In genomic region chr5:33781964-33782344, GRCm38 (mm10) we compare ENCODE assay signal across 8 mouse cellular contexts. TPM values are rescaled to one million over a fixed set of nuclear protein-coding genes. Genes with fewer than 3 reads are reported as not detected.
A peak's percentile ranks its signal among the peaks of the same experiment; 100 is the strongest.
DNase-seq lines count a peak whose midpoint lies in the region; ATAC-seq and TF ChIP-seq lines count a peak whose summit lies in the region.

No protein-coding gene starts in this region.

- H3K36me3 ChIP-seq in kidney, embryonic 15.5 days: peaks cover 16% of the 10 kb centered on the region
- H3K36me3 ChIP-seq in forebrain, embryonic 12.5 days (replicated peaks): peaks cover 10% of the 10 kb centered on the region
- H3K36me3 ChIP-seq in liver, embryonic 12.5 days: peaks cover 16% of the 10 kb centered on the region

- DNase-seq in kidney, postnatal 4 days: no peak
- DNase-seq in Patski (ENCODE audit: low read depth, low spot score): no peak
- no peak for DNase-seq in cerebellum, adult 8-10 months
- no peak for DNase-seq in adrenal gland, postnatal 4 days (ENCODE audit: low spot score in 2 of 2)

- no peaks in the 10 kb centered on the region for H3K9me3 ChIP-seq in kidney, embryonic 15.5 days (replicated peaks)
- no peaks in the 10 kb centered on the region for H3K9me3 ChIP-seq in forebrain, embryonic 12.5 days
- no peaks in the 10 kb centered on the region for H3K9me3 ChIP-seq in liver, embryonic 12.5 days (replicated peaks)

- peak overlapping the region; percentile 99 for H3K4me3 ChIP-seq in kidney, embryonic 15.5 days (replicated peaks)
- peak overlapping the region; percentile 86 for H3K4me3 ChIP-seq in forebrain, embryonic 12.5 days (replicated peaks)
- H3K4me3 ChIP-seq in liver, embryonic 12.5 days: peak overlapping the region; percentile 87

- CTCF ChIA-PET in Patski (lab: Charles Lee): no interaction called here

- WGBS in kidney, embryonic 15.5 days: 5% methylated on average over 11 of the region's 11 CpGs
- WGBS in forebrain, embryonic 12.5 days: 6% methylated on average over 11 of the region's 11 CpGs
- 3% methylated on average over 11 of the region's 11 CpGs for WGBS in liver, embryonic 12.5 days (ENCODE audit: insufficient replicate concordance)

- in situ Hi-C loops in Patski (cut with MboI; ENCODE audit: low pct_unique_long_range_greater_than_20kb): loop anchor here (5.0 kb wide), 1 partner anchor 35 kb away; no protein-coding TSS in a partner anchor

- no peaks in the 10 kb centered on the region for H3K27me3 ChIP-seq in kidney, embryonic 15.5 days
- no peaks in the 10 kb centered on the region for H3K27me3 ChIP-seq in Patski
- no peaks in the 10 kb centered on the region for H3K27me3 ChIP-seq in forebrain, embryonic 12.5 days
- H3K27me3 ChIP-seq in liver, embryonic 12.5 days (replicated peaks): no peaks in the 10 kb centered on the region

- H3K27ac ChIP-seq in kidney, embryonic 15.5 days: peak overlapping the region; percentile 91
- peak overlapping the region; percentile 91 for H3K27ac ChIP-seq in forebrain, embryonic 12.5 days
- peak overlapping the region; percentile 76 for H3K27ac ChIP-seq in liver, embryonic 12.5 days

- POLR2A ChIA-PET in Patski (lab: Charles Lee): interaction anchor here (1.1 kb wide), 2 partner anchors 10 to 18 kb away, joined by 3 to 5 read pairs; no protein-coding TSS in a partner anchor

- ATAC-seq in kidney, embryonic 15.5 days (replicated peaks; ENCODE audit: low FRiP score): no peak
- peak; percentile 2 for ATAC-seq in Patski
- ATAC-seq in forebrain, embryonic 12.5 days (ENCODE audit: low FRiP score): peak; percentile 7
- peak; percentile 13 for ATAC-seq in liver, embryonic 12.5 days
- no peak for ATAC-seq in activated CD4-positive, CD25-positive, alpha-beta regulatory T cell, adult 4 months

- TF ChIP-seq CTCF in Patski (IDR thresholded peaks at IDR 0.05): no peak

- peaks cover 14% of the 10 kb centered on the region for H3K4me1 ChIP-seq in kidney, embryonic 15.5 days
- H3K4me1 ChIP-seq in forebrain, embryonic 12.5 days: peaks cover 23% of the 10 kb centered on the region
- H3K4me1 ChIP-seq in liver, embryonic 12.5 days: peaks cover 39% of the 10 kb centered on the region

- peak overlapping the region; percentile 90 for H3K9ac ChIP-seq in kidney, embryonic 15.5 days
- H3K9ac ChIP-seq in forebrain, embryonic 12.5 days: peak overlapping the region; percentile 78
- peak overlapping the region; percentile 84 for H3K9ac ChIP-seq in liver, embryonic 12.5 days

- H3K4me2 ChIP-seq in kidney, embryonic 15.5 days: peak overlapping the region; percentile 68
- H3K4me2 ChIP-seq in forebrain, embryonic 12.5 days: peak overlapping the region; percentile 91
- peak overlapping the region; percentile 81 for H3K4me2 ChIP-seq in liver, embryonic 12.5 days

RNA-seq across cellular contexts. Expression of gene Letm1, which starts 0.7 kb away (rescaled TPM):
- polyA plus RNA-seq in kidney, embryonic 15.5 days (2015; fragmentation: Nextera tagmentation; extraction: Ambion mirVana): 45.7 and 48.4 TPM in 2 replicates
- polyA plus RNA-seq in Patski (2021): 64.9 TPM
- polyA plus RNA-seq in forebrain, embryonic 12.5 days (2016; fragmentation: Nextera tagmentation; extraction: Ambion mirVana): 52.5 and 58.5 TPM in 2 replicates
- 40.9 and 41.7 TPM in 2 replicates for polyA plus RNA-seq in liver, embryonic 12.5 days (2016; fragmentation: Nextera tagmentation; extraction: Ambion mirVana)
- 10 to 100 TPM; 18.0 to 22.2 TPM for polyA plus RNA-seq in activated CD4-positive, CD25-positive, alpha-beta regulatory T cell, adult 4 months (2017; shearing (Covaris generic))
- 10 to 100 TPM; 70.7 to 74.7 TPM for total RNA-seq in adrenal gland, postnatal 4 days (2021)

RNA-seq across cellular contexts. Expression of gene Nsd2, which starts 38.6 kb away (rescaled TPM):
- polyA plus RNA-seq in kidney, embryonic 15.5 days (2015; fragmentation: Nextera tagmentation; extraction: Ambion mirVana): 45.2 and 45.4 TPM in 2 replicates
- 69.6 TPM for polyA plus RNA-seq in Patski (2021)
- polyA plus RNA-seq in forebrain, embryonic 12.5 days (2016; fragmentation: Nextera tagmentation; extraction: Ambion mirVana): 129 and 134 TPM in 2 replicates
- 38.1 and 40.0 TPM in 2 replicates for polyA plus RNA-seq in liver, embryonic 12.5 days (2016; fragmentation: Nextera tagmentation; extraction: Ambion mirVana)
- polyA plus RNA-seq in activated CD4-positive, CD25-positive, alpha-beta regulatory T cell, adult 4 months (2017; shearing (Covaris generic)): 10 to 100 TPM; 17.2 to 17.8 TPM
- 10 to 100 TPM; 82.7 to 96.3 TPM for total RNA-seq in adrenal gland, postnatal 4 days (2021)

Comparison
In these comparisons a context has a peak if more than half of its experiments do, and no peak if none do; other contexts are left out.
1. ATAC-seq: peak in Patski (single experiment), forebrain, embryonic 12.5 days (single experiment) and liver, embryonic 12.5 days (single experiment); none in kidney, embryonic 15.5 days (single experiment) and activated CD4-positive, CD25-positive, alpha-beta regulatory T cell, adult 4 months (single experiment).
2. Peak in every context shown above with its lines, with median percentiles within 50 percentile points of each other: H3K27ac ChIP-seq, H3K4me2 ChIP-seq, H3K4me3 ChIP-seq and H3K9ac ChIP-seq.